Mouse (Mus musculus) thymus, postnatal 36 days (tissue): ENCODE data around the gene Fbxl13.

Experiments used
- DNase-seq, 2 experiments: peaks; one replicate each; pipeline ENCODE4 v3.0.0; 2022; ENCODE audit warnings: mixed read lengths in 2 of 2

The Fbxl13 gene

GRCm38 (mm10) chr5:21645439-21646132, at the start of gene Fbxl13, which contains the start of gene Armc10:
TSS of gene Fbxl13 (minus strand) at chr5:21645634.
TSS of gene Armc10 (plus strand) at chr5:21645813.
- peak; percentile 89 to 94 for DNase-seq

GRCm38 (mm10) chr5:21694854-21695490, 49.5 kb upstream of the Fbxl13 start:
- DNase-seq = no peak

GRCm38 (mm10) chr5:21693372-21693870, 48.0 kb upstream of the Fbxl13 start:
- no peak for DNase-seq

- DNase-seq = no peak
These were observed 46.8 kb upstream of the Fbxl13 start for GRCm38 (mm10) chr5:21692230-21692629.

GRCm38 (mm10) chr5:21687042-21687441, 41.6 kb upstream of the Fbxl13 start:
- no peak for DNase-seq

DNA sequence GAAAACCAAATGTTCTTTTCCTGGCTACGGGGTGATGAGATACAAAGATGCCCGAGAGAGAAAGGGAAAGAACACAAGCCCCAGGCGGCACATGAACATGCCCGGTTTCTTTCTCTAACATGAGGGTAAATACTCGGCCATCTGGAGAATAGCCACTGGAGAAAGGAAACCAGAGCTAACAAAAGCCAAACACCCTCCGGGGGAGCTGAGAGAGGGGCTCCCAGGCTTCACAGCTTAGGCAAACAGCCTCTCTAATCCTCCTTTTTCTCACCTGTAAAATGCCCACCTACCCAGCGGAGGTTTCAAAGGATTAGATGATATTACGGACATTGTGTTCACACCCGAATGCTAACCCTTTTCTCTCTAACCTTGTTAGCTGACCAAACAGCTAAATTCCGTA, 39.6 kb upstream of the Fbxl13 start:
- DNase-seq = no peak

DNA sequence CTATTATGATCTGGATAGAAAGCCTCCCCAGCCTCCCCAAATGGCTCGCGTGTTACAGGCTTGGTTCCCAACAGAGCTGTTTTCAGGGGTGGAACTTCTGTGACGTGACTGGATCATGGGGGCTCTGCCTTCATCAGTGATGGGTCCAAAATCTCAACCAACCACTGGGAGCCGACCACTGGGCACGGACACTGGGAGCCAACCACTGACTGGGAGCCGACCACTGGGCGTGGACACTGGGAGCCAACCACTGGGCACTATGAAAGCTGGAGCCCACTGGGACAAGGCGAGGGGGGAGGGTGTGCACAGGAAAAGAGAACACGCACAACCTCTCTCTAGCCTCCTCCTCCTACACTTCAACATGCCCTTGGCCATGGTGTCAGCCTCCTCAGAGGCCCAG, 38.4 kb upstream of the Fbxl13 start:
- no peak for DNase-seq

DNA sequence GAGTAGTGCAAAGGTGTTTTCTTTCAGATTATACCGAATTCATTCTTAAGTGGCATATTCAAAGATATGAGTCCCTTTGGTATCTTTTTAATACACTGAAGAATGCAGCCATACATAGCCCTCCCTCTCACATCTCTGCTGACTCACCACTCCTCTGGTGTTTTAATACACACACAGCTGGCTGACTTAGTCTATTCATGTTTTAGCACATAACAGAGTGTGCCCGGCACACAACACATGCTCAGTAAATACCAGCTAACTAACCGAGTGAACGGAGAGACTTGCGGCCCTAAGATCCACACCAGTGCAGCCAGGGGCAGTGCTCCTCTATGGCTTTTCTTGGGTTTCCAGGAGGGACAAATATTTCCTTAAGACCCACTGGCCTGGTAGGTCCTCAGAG, 35.5 kb upstream of the Fbxl13 start:
- DNase-seq = no peak

DNA sequence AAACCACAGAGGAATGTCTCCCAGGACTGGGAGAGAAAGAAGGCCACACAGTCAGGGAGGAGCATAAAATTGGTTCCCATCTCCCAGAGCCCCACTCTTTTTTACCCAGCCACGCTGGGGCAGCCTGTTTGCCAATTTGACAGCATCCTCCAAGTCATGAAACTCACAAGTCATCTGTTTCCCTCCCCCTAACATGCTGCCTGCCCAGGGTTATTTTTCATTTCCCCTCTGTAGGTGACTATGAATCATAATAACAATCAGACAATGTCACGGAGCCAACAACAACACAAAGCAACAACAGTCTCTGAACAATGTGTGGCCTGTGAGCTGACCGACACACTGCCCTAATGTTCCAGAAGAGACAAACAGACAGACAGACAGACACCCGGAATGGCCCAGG, 34.6 kb upstream of the Fbxl13 start:
- no peak for DNase-seq

DNA sequence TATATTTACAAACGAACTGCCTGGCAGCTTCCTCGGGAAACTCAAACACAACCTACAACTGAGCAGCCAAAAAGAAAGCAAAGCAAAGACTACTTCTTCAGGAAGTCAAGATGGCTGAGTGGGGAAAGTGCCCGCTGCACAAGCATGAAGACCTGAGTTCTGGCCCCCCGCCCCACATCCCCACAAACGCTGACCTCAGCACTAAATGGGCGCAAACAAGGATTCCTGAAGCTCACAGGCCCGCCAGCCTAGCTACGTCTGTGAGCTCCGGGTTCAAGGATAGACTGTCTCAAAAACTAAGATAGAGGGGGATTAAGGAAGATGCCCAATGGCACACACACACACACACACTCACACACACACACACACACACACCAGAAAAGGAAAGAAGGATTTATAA, 32.9 kb upstream of the Fbxl13 start:
- no peak for DNase-seq

DNA sequence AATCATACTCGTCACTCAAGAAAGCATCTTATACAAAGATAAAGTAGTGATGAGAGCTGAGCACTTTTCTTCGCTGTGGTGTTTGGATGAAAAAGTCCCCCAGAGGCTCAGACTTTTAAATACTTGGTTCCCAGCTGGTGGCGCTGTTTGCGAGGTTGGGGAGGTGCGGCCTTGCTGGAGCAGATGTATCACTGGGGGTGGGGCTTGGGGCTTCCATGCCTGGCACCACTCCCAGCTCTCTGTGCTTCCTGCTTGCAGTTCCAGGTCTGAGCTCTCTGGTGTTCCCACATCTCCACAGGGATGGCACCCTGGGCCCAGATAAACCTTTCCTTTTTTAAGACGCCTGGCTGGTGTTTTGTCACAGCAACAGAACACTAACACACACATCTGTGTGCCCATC, 32.5 kb upstream of the Fbxl13 start:
- no peak for DNase-seq

- DNase-seq = no peak
These were observed 30.1 kb upstream of the Fbxl13 start for GRCm38 (mm10) chr5:21675494-21675893.

DNA sequence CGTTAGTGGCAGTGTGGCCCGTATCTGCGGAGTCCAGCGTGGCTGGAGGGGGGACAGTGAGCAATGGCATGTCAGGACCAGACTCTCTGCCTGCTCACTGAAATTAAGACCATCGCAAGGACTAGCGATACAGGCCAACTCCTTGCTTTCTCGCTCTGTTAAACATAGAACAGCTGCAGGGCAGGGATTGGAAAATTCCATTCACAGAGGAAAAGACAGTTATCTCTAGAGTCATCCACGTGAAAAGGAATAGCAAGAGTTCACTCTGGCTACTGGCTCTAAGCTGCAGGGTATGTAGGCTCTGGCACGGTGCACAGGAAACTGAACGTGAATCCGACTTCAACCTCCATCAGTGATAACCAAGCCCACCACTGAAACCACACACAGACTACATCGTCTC, 29.6 kb upstream of the Fbxl13 start:
- no peak for DNase-seq

GRCm38 (mm10) chr5:21673742-21674141, 28.3 kb upstream of the Fbxl13 start:
- peak in 1 of 2 experiments; percentile 29 for DNase-seq

- peak; percentile 43 to 66 for DNase-seq
These were observed 27.6 kb upstream of the Fbxl13 start for GRCm38 (mm10) chr5:21672812-21673635.

DNA sequence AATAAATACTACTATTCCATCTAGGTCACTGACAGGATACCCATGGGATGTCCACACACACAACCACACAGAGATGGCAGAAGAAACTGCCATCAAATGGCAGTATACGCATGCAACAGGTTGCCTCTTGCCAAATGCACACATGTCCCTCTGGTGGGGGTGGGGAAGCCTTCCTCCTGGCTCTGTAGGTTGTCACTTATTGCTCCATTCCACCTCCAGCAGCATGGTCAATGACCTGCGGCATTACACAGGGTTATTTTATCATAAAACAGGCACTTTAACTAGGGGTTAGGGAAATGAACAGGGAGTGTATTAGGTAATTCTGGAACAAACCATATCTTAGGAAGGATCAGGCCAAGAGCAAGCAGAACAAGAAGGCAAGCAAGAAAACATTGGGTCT, 23.9 kb upstream of the Fbxl13 start:
- no peak for DNase-seq

- no peak for DNase-seq
These were observed 22.0 kb upstream of the Fbxl13 start for GRCm38 (mm10) chr5:21667191-21668137.

DNA sequence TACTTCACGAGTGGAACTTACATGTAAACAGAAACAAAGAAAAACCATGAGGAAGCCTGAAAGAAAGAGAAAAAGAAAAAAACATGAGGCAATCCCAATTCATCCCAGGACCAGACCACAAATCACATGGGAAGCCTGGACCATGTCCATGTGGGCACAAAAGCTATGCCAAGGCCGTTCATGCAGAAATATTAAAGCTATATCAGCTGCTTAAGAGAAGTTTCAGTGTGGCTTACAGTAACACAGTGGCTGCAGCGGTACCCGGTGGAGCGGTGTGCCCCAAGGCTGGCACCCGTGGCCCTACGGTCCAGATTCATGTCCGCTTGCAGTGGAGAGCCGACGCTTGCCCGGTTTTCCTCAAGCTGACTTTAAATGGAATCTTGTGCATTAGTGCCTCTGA, 17.6 kb upstream of the Fbxl13 start:
- no peak for DNase-seq

- DNase-seq = no peak
These were observed 15.4 kb upstream of the Fbxl13 start for GRCm38 (mm10) chr5:21660850-21661249.

DNA sequence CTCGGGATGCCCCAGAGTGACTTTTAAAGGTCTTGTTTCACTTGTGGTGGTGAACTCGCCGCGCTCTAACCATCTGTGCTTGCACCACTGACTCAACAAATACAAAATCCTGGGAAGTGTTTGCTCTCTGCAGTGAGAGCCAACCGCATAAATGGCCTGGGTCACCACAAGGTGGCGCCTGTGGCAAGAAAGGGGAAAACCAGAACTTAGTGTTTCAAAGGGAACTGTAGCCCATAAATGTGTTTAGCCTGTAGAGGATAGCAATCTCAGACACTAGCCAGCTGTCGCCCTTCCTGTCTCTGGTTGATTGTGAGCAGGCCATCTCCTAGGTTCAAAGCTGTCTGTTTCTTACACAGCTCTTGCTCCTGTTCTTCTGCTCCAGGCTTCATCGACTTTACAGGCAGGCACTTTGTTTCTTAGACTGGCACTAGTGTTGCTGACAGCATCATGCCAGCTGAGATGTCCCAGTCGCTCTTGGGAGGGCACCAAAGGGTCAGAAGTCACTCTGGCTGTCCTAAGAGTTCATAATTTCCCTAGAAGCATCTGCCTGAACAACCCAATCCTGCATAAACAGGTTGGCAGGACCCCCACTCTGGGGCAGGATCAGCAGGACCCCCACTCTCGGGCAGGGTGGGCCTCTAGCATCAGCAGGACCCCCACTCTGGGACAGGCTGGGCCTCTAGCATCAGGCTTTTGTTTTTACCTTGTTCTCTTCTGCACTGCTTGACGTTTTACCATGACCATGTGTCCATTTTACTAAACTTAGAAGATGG, 13.4 kb upstream of the Fbxl13 start:
- peak; percentile 71 to 72 for DNase-seq

DNA sequence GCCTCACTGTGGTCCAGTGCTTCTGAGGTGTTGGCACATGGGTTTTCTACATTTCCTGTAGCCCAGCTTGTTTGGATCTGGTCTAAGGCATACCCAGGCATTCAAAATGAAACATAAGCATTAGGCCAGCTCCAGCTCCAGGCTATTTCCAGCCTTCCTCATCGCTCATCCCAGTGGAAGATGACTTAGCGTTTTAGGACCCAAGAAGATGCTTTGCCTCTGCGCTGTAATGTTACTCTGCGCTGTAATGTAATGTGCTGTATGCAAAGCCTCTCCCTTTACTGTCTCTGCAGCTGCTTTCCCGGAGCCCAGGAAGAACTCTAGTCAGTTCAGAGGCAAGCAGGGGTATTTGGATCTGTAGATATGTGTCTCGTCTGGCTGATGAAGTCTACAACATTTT, 12.6 kb upstream of the Fbxl13 start:
- DNase-seq = no peak

- no peak for DNase-seq
These were observed 11.5 kb upstream of the Fbxl13 start for GRCm38 (mm10) chr5:21656912-21657311.
